Mouse (Mus musculus) heart, adult 2 months (tissue): ENCODE data around the gene Spred3. TPM values are rescaled to one million over a fixed set of nuclear protein-coding genes. Genes with fewer than 3 reads are reported as not detected.

Experiments used
- DNase-seq, 2 experiments: peaks; one replicate each; pipeline ENCODE4 v3.0.0; 2021
- H3K27ac ChIP-seq: fragments of 200-600 bp; 2 replicates; pipeline ENCODE4 v1.8.1; 2022
- H3K27me3 ChIP-seq: fragments of 200-500 bp; 2 replicates; pipeline ENCODE4 v1.6.1; 2012; ENCODE audit warnings: mild to moderate bottlenecking, low read length, inconsistent platforms, mixed read lengths; ENCODE audit not compliant: control insufficient read depth, insufficient read depth
- H3K36me3 ChIP-seq: fragments of 200-500 bp; 2 replicates; pipeline ENCODE4 v1.6.1; 2012; ENCODE audit warnings: low read length, inconsistent platforms; ENCODE audit not compliant: control insufficient read depth, insufficient read depth
- H3K4me1 ChIP-seq: fragments of 200-500 bp; 2 replicates; pipeline ENCODE4 v1.6.1; 2011; ENCODE audit warnings: low read length; ENCODE audit not compliant: control insufficient read depth, insufficient read depth
- H3K4me3 ChIP-seq: fragments of 200-600 bp; 2 replicates; pipeline ENCODE4 v1.8.1; 2022
- H3K79me2 ChIP-seq: fragments of 200-500 bp; replicated peaks from 2 replicates; pipeline ENCODE4 v1.6.1; 2012; ENCODE audit warnings: mild to moderate bottlenecking, inconsistent platforms, low read length, moderate library complexity, mixed read lengths; ENCODE audit not compliant: control insufficient read depth, insufficient read depth
- H3K9ac ChIP-seq: fragments of 200-500 bp; 2 replicates; pipeline ENCODE4 v1.6.1; 2012; ENCODE audit warnings: low read depth, mild to moderate bottlenecking, control low read depth, inconsistent platforms, low read length, mixed read lengths
- CTCF ChIP-seq: fragments of 200-600 bp; IDR thresholded peaks from 2 replicates; pipeline ENCODE4 v1.8.1; 2022; ENCODE audit warnings: antibody characterized with exemption, mild to moderate bottlenecking, moderate library complexity
- EP300 ChIP-seq: fragments of 200-500 bp; IDR thresholded peaks from 2 replicates; pipeline ENCODE4 v1.6.1; 2011; ENCODE audit warnings: low read depth, low read length, control low read depth; ENCODE audit not compliant: insufficient read depth
- POLR2A ChIP-seq: fragments of 200-500 bp; IDR thresholded peaks from 2 replicates; pipeline ENCODE4 v1.6.1; 2011; ENCODE audit warnings: mild to moderate bottlenecking, low read depth, low read length, control low read depth; ENCODE audit not compliant: insufficient read depth
- WGBS: fragments of 180-500 bp; shearing (Covaris S2); methylation state at CpG from one replicate; pipeline ENCODE4 v1.1.7; 2018; 5-methylcytosine and 5-hydroxymethylcytosine counted together
- intact Hi-C: fragments of 180-260 bp; cut with DNase I; formaldehyde crosslinking; loops from one replicate; pipeline ENCODE4 v1.15.1; 2025
- polyA plus RNA-seq: library from polyadenylated mRNA; depleted of rRNA; stranded (reverse); fragments of >200 nt; gene quantifications from 2 replicates; pipeline ENCODE4 v1.2.3, GENCODE M21; 2012
- total RNA-seq, 2 experiments: library from RNA; stranded (reverse); gene quantifications; 2 replicates each; pipeline ENCODE4 v1.2.3; 2021

The Spred3 gene
- total and polyA plus RNA-seq, 3 experiments: 0.52 to 1.2 (median 1.0) TPM

DNA sequence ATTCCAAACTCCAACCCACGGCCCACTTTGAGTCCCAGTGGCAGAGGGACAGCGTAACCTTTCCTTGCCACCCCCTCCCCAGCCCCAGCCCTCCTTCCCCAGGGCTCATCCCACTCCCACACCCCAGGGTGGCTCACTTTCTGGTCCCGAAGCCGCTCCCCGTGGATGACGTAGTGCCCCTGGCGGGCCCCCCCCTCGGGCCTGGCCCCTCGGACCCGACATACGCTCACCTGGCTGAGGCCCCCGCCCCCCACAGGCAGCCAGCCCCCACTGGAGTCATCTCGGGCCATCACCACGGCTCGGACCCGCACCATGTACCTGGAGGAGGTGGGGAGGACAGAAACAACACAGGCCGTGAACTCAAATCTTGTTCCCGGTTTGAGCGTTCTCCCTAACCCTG lies 2.6 kb downstream of the Spred3 start:
- intact Hi-C loops: no loop called here
- Histone ChIP-seq H3K36me3 (no peaks in the 10 kb centered on the region), H3K27me3 (peaks cover 6% of the 10 kb centered on the region; the same call in 1 of the 2 replicates), H3K4me3 (no peak overlapping the region), H3K4me1 (peaks cover 2% of the 10 kb centered on the region; the same call in 1 of the 2 replicates), H3K79me2 (no peaks in the 10 kb centered on the region), H3K27ac (no peak overlapping the region), H3K9ac (no peak overlapping the region)
- WGBS: 36% methylated on average over 18 of the region's 19 CpGs
- DNase-seq: no peak
- TF ChIP-seq EP300: no peak
- TF ChIP-seq POLR2A: no peak
- TF ChIP-seq CTCF: no peak

DNA sequence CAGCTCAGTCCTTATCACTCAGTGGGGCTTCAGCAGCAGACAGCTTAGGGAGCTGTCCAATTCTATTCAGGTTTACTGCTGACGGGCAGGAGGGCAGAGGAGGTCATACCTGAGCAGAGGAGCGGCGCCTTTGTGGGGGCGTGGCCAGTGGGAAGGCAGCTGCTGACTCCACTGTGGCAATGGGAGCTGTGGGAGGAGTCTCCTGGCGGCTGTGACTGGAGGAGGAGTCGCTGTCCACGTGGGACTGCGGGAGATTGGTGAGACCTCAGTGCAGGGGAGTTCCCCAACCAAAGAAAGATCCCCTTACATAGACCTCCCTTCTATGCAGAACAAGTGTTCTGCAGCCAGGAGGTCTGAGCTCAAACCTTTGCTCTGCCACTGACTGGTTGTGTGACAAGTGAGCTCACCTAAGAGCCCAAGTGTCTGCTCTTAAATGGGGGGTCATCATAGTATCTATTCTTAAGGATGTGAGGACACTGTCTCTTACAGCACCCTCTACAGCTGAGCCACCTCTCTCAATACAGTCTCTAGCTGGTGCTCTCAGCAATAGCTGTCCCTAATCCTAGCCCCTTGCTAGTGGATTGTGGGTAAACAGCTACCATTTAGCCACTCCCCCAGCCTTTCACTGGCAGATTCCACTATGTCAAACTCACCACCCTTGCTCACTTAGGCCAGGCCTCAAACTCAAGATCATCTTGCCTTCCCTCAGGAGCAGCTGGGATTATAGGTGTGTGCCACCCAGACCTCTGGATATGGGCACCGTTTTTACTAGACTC lies 7.3 kb downstream of the Spred3 start:
- Histone ChIP-seq H3K4me1 (no peaks in the 10 kb centered on the region), H3K79me2 (no peaks in the 10 kb centered on the region), H3K27me3 (peaks cover 1% of the 10 kb centered on the region; the same call in 1 of the 2 replicates), H3K9ac (no peak overlapping the region), H3K36me3 (no peaks in the 10 kb centered on the region), H3K27ac (no peak overlapping the region), H3K4me3 (no peak overlapping the region)
- intact Hi-C loops: no loop called here
- 32% methylated on average over 9 of the region's 9 CpGs for WGBS
- TF ChIP-seq POLR2A (no peak), EP300 (no peak), CTCF (no peak)
- peak in 1 of 2 experiments; percentile 40 for DNase-seq

DNA sequence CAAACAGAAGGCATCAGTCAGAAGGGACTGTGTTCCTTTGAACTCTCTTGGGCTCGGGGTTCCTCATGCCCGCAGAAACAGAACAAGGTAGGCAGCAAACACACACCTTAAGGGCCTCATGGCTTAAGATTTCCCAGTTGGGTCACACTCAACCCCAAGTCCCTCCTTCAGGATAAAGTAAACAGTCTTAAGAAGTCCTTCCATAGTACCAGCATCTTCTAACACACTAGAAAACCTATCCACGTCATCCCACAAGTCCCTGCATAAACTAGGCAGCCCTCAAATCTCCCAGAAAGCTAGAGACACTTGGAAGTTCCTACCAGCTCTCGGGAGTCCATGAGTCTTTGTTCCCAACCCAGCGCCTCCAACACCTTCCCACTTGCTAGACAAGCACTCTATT lies 7.9 kb downstream of the Spred3 start:
- Histone ChIP-seq H3K4me3 (no peak overlapping the region), H3K27ac (no peak overlapping the region), H3K79me2 (no peaks in the 10 kb centered on the region), H3K36me3 (no peaks in the 10 kb centered on the region), H3K27me3 (peaks cover 1% of the 10 kb centered on the region; the same call in 1 of the 2 replicates), H3K4me1 (no peaks in the 10 kb centered on the region), H3K9ac (no peak overlapping the region)
- DNase-seq: no peak
- no peak for TF ChIP-seq CTCF
- no peak for TF ChIP-seq POLR2A
- TF ChIP-seq EP300: no peak
- WGBS: 82% methylated on average over 5 of the region's 5 CpGs
- intact Hi-C loops: no loop called here

DNA sequence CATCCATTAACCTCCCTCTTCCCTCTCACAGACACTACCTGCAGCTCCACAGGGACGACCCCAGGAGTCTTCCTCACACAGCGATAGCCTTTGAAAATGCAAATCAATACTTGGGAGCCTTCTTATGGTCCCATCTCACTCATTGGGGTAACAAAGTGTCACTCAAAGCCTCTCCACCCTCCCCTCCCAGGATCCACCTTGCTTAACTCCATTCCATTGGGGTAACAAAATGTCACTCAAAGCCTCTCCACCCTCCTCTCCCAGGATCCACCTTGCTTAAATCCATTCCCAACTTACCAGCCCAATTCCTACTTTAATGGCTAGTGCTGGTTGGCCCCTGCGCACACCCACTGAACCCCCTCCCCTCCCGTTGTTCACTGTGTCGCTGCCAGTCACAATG lies 11.9 kb downstream of the Spred3 start:
- TF ChIP-seq EP300 (no peak), POLR2A (no peak), CTCF (no peak)
- peaks cover 2% of the 10 kb centered on the region; the same call in 1 of the 2 replicates for H3K4me1 ChIP-seq
- no peak overlapping the region for H3K27ac ChIP-seq
- H3K36me3 ChIP-seq: no peaks in the 10 kb centered on the region
- H3K9ac ChIP-seq: no peak overlapping the region
- intact Hi-C loops: no loop called here
- no peak overlapping the region for H3K4me3 ChIP-seq
- H3K79me2 ChIP-seq: no peaks in the 10 kb centered on the region
- peaks cover 1% of the 10 kb centered on the region; the same call in 1 of the 2 replicates for H3K27me3 ChIP-seq
- DNase-seq: no peak
- WGBS: 7% methylated on average over 5 of the region's 5 CpGs

DNA sequence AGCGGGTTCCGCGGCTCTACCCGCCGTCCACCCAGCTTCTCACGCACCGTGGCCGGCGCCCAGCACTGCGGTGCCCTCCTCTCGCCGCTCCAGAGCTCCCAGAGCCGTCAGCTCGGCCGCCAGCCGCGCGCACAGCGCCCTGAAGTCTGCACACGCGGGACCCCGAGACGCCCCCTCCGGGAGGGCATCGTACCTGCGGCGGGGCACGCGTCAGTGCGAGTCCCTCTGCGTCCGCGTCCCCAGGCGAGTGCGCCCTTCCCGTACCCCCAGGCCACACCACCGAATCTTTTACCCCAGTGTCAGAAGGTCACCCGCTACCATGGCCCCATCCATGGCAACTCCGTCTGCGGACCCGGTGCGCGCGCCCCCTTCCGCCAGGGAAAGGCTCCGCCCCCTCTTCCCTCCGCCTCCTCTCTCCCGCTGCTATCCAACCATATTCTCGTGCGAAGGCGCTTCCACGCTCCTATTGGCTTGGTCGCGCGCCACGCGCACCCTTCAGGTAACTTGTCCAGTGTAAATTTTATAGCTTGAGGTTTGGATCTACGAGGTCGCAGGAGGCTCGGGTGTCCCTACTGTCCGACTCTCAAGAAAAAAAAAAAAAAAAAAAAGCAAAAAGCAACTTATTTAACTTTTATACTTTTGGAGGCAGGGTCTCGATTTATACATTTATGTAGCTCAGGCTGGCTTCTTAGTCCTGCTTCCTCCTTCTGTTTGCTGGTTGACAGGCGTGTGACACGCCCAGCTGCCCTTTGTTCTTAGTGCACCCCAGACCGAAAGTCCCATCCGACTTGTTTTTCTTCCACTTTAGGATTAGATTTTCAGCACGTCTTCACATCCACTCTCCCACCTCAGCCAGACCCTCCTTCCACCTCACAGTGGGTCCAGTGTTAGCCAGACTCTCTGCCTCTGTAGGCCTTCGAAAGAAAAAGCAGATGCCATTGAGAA lies 14.1 kb downstream of the Spred3 start, which contains the start of gene Fam98c:
Gene Fam98c, minus strand, starts transcription at position 397 of the 945 bp plus-strand sequence.
- peak within 1 kb of the TSS; percentile 81 for H3K9ac ChIP-seq
- H3K27ac ChIP-seq: peak within 1 kb of the TSS; percentile 94
- no peaks in the 10 kb centered on the region for H3K36me3 ChIP-seq
- H3K27me3 ChIP-seq: peaks cover 1% of the 10 kb centered on the region; the same call in 1 of the 2 replicates
- peak within 1 kb of the TSS; percentile 97 for H3K4me3 ChIP-seq
- TF ChIP-seq EP300: no peak
- peak; percentile 50 for TF ChIP-seq CTCF
- peak; percentile 30; the same call in 1 of the 2 replicates for TF ChIP-seq POLR2A
- intact Hi-C loops: loop anchor here (2.0 kb wide), 1 partner anchor 15 kb away; the partner anchor contains the start of genes Ggn and Spred3
- DNase-seq: peak; percentile 88
- no peaks in the 10 kb centered on the region for H3K79me2 ChIP-seq
- H3K4me1 ChIP-seq: peaks cover 2% of the 10 kb centered on the region; the same call in 1 of the 2 replicates
- 2% methylated on average over 68 of the region's 68 CpGs for WGBS
